Mouse (Mus musculus) gastrocnemius, adult 2 months (tissue): ENCODE data around the gene Dnaaf5. TPM values are rescaled to one million over a fixed set of nuclear protein-coding genes. Genes with fewer than 3 reads are reported as not detected.

Experiments used
- DNase-seq: peaks from one replicate; pipeline ENCODE4 v3.0.0; 2022
- H3K27ac ChIP-seq: fragments of 200-600 bp; 2 replicates; pipeline ENCODE4 v1.8.1; 2022; ENCODE audit warnings: mild to moderate bottlenecking
- H3K4me3 ChIP-seq: fragments of 200-600 bp; 2 replicates; pipeline ENCODE4 v1.8.1; 2022; ENCODE audit warnings: mild to moderate bottlenecking, moderate library complexity
- CTCF ChIP-seq: fragments of 200-600 bp; IDR thresholded peaks from 2 replicates; pipeline ENCODE4 v1.8.1; 2022; ENCODE audit warnings: antibody characterized with exemption, mild to moderate bottlenecking, moderate library complexity
- intact Hi-C: fragments of 180-260 bp; cut with DNase I; formaldehyde crosslinking; loops from one replicate; pipeline ENCODE4 v1.15.1; 2025
- total RNA-seq, 2 experiments: library from RNA; stranded (reverse); gene quantifications; 2 replicates each; pipeline ENCODE4 v1.2.3; 2021

Dnaaf5 gene
- total RNA-seq, 2 experiments from 2014 or later, result 14.1 to 16.7 TPM

GRCm38 (mm10) chr5:139229716-139230115 lies 79.7 kb downstream of the Dnaaf5 start:
- Histone ChIP-seq H3K4me3 (no peak overlapping the region), H3K27ac (no peak overlapping the region)
- DNase-seq, result no peak
- TF ChIP-seq CTCF, result no peak
- intact Hi-C loops, result no loop called here

GRCm38 (mm10) chr5:139232083-139232482 lies 82.1 kb downstream of the Dnaaf5 start:
- no peak for TF ChIP-seq CTCF
- H3K27ac ChIP-seq, result no peak overlapping the region
- intact Hi-C loops, result no loop called here
- H3K4me3 ChIP-seq, result no peak overlapping the region
- DNase-seq, result no peak

- intact Hi-C loops, result no loop called here
- no peak overlapping the region for H3K4me3 ChIP-seq
- TF ChIP-seq CTCF, result no peak
- no peak for DNase-seq
- H3K27ac ChIP-seq, result no peak overlapping the region
These were observed 84.4 kb downstream of the Dnaaf5 start for GRCm38 (mm10) chr5:139234423-139234822.

Other genes starting within 250 kb of the Dnaaf5 start
- gene Pdgfa, start 152.9 kb upstream of the Dnaaf5 start, total RNA-seq, result 10 to 100 TPM; 17.8 to 27.4 TPM
- 1 to 10 TPM in 1 of 2 experiments, under 1 TPM in 1; 0.59 to 1.4 TPM for gene Prkar1b, start 222 bp upstream of the Dnaaf5 start, total RNA-seq
- gene Sun1, start 50.4 kb downstream of the Dnaaf5 start, total RNA-seq, result 10 to 100 TPM; 39.5 to 43.3 TPM
- gene Get4, start 102.1 kb downstream of the Dnaaf5 start, total RNA-seq, result 10 to 100 TPM; 30.6 to 31.1 TPM
- gene Adap1, start 175.4 kb downstream of the Dnaaf5 start, total RNA-seq, result 1 to 10 TPM in 1 of 2 experiments, under 1 TPM in 1; 0.89 to 1.0 TPM
- 10 to 100 TPM; 48.7 to 69.6 TPM for gene Cox19, start 201.2 kb downstream of the Dnaaf5 start, total RNA-seq
- gene Cyp2w1, start 202.4 kb downstream of the Dnaaf5 start, total RNA-seq, result not detected
- gene Gpr146, start 227.5 kb downstream of the Dnaaf5 start, total RNA-seq, result 10 to 100 TPM; 26.5 to 41.2 TPM